Mouse (Mus musculus) lung, adult 18-20 months (tissue): ENCODE measurements around the gene Adamts17.

Source experiments
- DNase-seq, 2 experiments: peaks; one replicate each; pipeline ENCODE4 v3.0.0; 2022; ENCODE audit warnings: mixed read lengths in 2 of 2

Adamts17 gene

GRCm38 (mm10) chr7:66839463-66840007 lies at the start of gene Adamts17:
Gene Adamts17, plus strand, starts transcription at chr7:66839735.
- DNase-seq, result peak; percentile 93 to 95

DNA sequence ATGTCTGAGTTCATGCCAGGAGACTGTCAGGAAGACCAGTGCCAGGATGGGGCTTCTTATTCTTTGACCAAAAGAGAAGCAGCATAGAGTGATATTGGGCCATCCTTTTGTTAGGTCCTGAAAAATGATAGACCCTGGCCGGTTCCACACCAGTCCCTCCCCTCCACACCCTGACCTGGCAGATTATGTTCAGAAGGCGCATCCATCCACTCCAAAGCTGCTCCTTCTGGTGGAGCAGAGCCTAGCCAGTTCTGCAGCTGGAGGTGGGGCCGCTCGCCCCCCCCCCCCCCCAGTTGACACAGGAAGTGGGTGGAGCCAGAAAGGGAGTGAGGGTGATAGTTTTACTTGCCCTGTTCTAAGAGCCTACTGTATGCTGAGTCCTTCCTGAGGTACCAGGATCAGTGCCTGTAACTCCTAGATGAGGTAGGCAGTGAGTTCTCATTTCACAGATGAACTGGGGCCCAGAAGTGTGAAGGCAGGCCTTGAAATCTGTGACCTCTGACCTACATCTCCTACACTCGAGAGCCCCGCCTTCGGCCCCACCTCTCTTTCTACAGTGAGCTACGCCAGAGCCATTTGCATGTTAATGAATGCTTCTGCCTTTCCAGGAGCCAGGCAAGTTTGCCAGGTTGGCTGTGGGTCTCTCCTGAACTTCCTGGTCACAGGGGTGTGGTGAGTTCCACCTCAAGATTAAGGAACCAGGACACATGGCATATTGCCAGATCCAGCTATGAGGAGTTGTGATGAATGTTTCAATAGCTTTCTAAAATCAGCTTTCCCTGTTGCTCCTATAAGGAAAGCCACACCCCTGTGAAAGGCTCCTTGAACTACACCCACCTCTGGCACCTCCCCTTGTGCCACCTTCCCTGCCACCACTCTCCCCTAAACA lies 49.4 kb upstream of the Adamts17 start:
- DNase-seq, result peak; percentile 52 to 68

DNA sequence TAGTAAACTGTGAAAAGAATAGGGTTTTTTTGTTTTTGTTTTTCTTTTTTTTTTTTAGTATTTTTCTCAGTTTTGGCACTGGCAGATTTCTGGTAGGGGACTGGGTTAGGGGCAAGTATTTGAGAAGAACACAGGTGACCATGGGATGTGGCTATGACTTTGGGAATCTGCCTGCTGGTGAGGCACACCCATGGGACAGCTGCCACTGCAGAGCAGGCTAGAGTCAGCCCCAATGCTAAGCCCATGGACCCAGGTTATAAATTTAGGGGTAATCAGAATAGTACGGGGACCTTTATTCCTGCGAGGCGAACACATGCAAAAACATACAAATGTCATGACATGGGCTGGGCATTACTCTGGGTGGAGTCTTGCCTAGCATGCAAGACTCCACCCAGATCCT lies 48.5 kb upstream of the Adamts17 start:
- DNase-seq, result no peak

GRCm38 (mm10) chr7:66796909-66797308 lies 42.6 kb upstream of the Adamts17 start:
- no peak for DNase-seq

GRCm38 (mm10) chr7:66797345-66797744 lies 42.2 kb upstream of the Adamts17 start:
- no peak for DNase-seq

DNA sequence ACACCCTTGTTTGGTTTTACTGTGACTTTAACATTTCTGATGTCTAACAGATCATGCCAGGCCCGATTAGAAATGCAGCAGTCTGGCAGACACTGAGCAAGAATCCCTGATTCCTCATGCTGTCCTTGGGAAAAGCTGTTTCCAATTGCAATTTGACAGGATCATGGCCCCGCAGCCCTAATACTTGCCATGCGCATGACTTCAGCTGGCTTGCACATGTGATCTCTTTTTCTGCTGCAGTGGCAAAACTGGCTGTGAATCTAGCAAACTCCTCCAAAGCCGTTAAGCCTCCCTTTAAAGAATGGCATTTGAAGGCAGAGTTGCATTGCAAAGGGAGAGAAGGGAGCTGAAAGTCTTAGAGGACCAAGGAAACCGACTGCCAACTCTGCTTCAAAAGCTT lies 40.7 kb upstream of the Adamts17 start:
- no peak for DNase-seq

- no peak for DNase-seq
Measured at GRCm38 (mm10) chr7:66800784-66801183, 38.8 kb upstream of the Adamts17 start.

- no peak for DNase-seq
Measured at GRCm38 (mm10) chr7:66801785-66802184, 37.8 kb upstream of the Adamts17 start.

- no peak for DNase-seq
Measured at GRCm38 (mm10) chr7:66803798-66804197, 35.7 kb upstream of the Adamts17 start.

- DNase-seq, result no peak
Measured at GRCm38 (mm10) chr7:66806801-66807200, 32.7 kb upstream of the Adamts17 start.

DNA sequence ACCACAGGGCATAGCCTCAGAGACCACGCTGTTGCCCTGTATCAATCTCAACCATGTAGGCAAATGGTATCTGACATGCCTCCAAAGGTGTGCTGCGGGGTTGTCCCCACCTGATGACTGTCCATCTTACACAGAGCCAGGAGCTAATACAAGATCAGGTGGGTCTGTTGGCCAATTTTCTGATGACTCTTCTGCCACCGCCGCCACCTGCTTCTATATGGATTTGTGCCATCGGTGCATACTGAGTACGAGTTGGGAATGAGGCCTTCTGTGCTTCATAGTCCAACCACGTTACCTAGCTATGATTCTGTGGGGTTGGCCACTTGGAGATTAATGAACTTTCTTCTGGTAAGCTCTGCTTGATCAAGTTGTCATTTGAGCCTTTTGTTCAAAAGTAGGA lies 29.1 kb upstream of the Adamts17 start:
- DNase-seq, result no peak

DNA sequence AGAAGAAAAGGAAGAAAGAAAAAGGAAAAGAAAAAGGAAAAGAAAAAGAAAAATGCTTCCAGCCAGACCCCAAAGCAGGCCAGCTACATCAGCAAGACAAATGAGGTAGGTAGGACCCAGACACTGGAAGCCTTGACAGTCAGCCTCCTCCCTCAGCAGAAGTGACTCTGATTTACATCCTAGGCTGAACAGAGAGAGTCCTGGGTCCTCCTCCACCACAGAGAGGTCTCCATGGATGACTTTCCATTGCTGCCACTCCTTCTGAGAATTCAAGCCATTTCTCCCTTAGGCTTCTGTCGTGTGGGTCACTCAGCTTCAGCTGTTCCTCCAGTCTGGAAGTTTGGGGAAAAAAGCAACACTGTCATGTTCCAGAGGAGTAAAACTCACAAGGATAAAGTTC lies 28.2 kb upstream of the Adamts17 start:
- no peak for DNase-seq

DNA sequence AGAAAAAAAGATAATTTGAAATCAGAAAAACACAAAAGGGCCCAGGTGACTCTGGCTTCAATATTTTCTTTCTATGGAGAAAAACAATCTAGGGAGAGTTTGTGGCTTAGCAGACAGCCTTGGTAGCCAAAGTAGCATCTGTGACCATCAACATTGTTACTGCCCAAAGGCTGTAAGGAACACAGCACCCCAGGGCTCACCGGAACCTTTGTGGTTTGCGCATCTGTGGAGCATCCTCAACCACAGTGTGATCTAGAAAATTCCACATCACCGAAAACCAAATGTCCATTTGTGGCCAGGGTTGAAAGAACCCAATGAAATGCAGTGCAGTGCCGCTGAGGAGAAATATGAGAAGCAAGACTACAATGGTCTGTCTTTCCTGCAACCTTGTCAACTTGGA lies 27.2 kb upstream of the Adamts17 start:
- no peak for DNase-seq

- no peak for DNase-seq
Measured at GRCm38 (mm10) chr7:66812737-66813136, 26.8 kb upstream of the Adamts17 start.

GRCm38 (mm10) chr7:66813172-66813571 lies 26.4 kb upstream of the Adamts17 start:
- no peak for DNase-seq

- DNase-seq, result no peak
Measured at GRCm38 (mm10) chr7:66815526-66815925, 24.0 kb upstream of the Adamts17 start.

DNA sequence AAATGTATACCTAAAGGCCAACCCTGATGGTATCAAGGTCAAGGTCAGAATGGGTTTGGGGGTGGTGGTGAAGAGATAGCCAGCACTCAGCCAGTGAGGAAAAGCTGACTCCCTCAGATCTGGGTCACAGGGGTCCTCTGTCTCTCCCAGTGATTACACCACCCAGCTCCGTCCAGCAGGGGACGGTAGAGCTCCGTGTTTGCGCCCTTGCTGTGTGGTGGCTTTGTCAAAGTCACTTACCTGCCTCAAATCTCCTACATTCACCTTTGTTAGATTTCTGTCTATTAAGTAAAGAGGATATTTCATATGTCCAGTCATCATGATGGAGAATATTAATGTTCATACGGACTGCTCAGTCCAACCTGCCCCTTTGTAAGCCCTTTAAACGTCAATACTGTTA lies 19.5 kb upstream of the Adamts17 start:
- DNase-seq, result peak; percentile 31 to 47

DNA sequence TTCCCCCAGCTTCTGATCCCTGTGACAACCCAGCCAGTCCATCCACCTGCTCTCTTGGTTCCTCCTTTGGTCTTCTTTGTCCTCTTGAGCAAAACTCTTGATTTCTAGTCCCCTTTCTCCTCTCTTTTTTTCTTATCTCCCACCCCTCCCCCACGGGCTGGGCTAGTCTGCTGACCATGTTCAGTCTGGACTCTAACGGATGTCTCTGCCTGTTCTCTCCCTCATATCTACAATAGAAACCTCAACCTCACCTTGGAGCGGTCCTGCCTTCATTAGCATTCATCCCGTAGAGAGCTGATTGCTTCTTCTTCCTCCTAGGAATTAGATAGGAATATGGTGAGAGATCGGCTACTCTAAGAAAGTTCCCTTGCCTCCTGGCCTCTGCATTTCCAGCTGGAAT lies 8.7 kb upstream of the Adamts17 start:
- no peak for DNase-seq

DNA sequence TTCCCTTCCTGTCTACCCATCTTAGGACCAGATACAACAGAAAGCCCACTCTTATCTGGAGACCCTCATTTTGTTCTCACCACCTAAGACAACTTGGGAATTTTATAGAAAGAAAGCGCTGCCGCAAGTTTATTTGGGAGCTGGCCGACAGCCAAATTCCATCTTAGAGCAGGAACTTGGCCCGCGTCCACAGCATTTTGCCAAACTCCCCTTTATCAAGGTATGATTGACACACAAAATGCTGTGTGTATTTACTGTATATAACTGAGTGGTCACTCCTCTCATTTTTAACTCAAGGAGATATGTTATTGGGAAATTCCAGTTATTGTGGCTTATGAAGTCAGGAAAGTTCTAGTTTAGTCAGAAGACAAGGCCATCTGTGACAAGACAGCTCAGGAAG lies 8.2 kb upstream of the Adamts17 start:
- peak; percentile 54 to 60 for DNase-seq

GRCm38 (mm10) chr7:66840008-66840719 lies 629 bp downstream of the Adamts17 start:
- DNase-seq, result peak; percentile 20 to 25

DNA sequence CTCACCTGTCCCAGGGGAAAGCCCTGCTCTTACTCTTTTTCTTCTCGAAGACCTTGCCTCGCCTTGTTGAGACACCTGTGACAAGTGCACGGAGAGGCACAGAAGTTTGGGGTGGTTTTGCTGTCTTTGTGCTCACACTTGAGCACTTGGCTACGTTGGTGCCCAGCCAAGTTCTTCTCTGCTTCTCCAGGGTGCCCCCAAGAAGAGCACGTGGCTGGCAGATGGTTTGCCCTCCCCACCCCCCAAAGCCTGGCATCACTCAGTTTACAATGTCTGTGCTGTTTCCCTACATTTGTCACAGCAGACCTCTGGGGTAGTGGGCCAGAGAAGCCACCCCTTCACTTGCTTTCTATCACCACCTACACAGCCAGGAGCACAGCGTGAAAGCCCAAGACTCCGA lies 1.6 kb downstream of the Adamts17 start:
- no peak for DNase-seq

DNA sequence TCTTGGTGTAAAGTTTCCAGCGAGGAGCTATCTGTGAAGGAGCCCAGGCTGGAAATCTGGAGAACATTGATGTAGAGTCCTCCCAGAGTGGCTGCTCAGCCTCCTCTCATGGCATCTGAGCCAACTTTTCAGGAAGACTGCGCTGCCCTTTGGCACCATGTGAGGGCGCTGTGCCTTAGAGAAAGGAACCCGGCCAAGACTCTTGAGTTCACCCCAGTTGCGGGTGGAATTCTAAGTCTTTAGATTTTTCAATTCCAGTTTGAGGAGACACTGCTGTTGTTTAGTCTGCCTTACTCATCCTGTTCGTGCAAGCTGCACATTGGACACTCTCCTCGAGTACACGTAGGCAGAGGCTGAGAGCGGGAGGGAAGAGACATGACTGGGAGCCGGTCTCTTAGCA lies 2.5 kb downstream of the Adamts17 start:
- peak; percentile 69 for DNase-seq

- no peak for DNase-seq
Measured at GRCm38 (mm10) chr7:66843846-66844245, 4.3 kb downstream of the Adamts17 start.

DNA sequence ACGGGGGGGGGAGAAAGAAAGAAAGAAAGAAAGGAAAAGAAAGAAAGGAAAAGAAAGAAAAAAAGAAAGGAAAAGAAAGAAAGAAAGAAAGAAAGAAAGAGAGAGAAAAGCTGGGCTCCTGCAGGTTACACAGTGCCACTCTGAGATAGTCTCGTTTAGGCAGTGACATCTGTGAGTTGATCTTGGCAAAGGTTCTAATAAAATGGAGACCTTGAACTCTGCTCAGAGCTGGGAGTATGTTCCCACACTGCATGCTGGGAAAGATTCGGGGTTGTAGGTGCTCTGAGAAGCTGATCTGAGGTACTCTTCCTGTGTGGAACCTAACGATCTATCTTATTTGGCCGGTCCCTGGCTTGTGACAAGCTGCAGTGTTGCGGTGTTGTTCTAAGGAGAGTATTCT lies 7.0 kb downstream of the Adamts17 start:
- DNase-seq, result no peak
